Mouse (Mus musculus) lung, embryonic 16.5 days (tissue): ENCODE measurements around the gene Aldh16a1. TPM values are rescaled to one million over a fixed set of nuclear protein-coding genes. Genes with fewer than 3 reads are reported as not detected.

Experiments
- ATAC-seq: fragments of 200-750 bp; cut with Nextera tagmentation; 2 replicates; pipeline ENCODE4 v1.8.0; 2017; ENCODE audit warnings: low read depth, mild to moderate bottlenecking, moderate library complexity
- H3K27ac ChIP-seq: fragments of 300-500 bp; sonication (generic); 2 replicates; pipeline ENCODE4 v1.5.1; 2014; ENCODE audit warnings: mild to moderate bottlenecking, control low read depth, low read length
- H3K27me3 ChIP-seq: fragments of 300-500 bp; sonication (generic); 2 replicates; pipeline ENCODE4 v1.6.1; 2014; ENCODE audit warnings: low read depth, low read length, mixed read lengths; ENCODE audit not compliant: control insufficient read depth, insufficient read depth
- H3K36me3 ChIP-seq: fragments of 300-500 bp; sonication (generic); 2 replicates; pipeline ENCODE4 v1.6.1; 2014; ENCODE audit warnings: low read length; ENCODE audit not compliant: control insufficient read depth, insufficient read depth
- H3K4me1 ChIP-seq: fragments of 300-500 bp; sonication (generic); replicated peaks from 2 replicates; pipeline ENCODE4 v1.6.1; 2014; ENCODE audit warnings: low read length, mixed read lengths; ENCODE audit not compliant: control insufficient read depth, insufficient read depth
- H3K4me2 ChIP-seq: fragments of 300-500 bp; sonication (generic); 2 replicates; pipeline ENCODE4 v1.6.1; 2014; ENCODE audit warnings: low read depth, low read length, control low read depth
- H3K4me3 ChIP-seq: fragments of 300-500 bp; sonication (generic); 2 replicates; pipeline ENCODE4 v1.5.1; 2014; ENCODE audit warnings: mild to moderate bottlenecking, low read length, control low read depth
- H3K9ac ChIP-seq: fragments of 300-500 bp; sonication (generic); 2 replicates; pipeline ENCODE4 v1.6.1; 2014; ENCODE audit warnings: low read length, control low read depth
- H3K9me3 ChIP-seq: fragments of 300-500 bp; sonication (generic); 2 replicates; pipeline ENCODE4 v1.6.1; 2016; ENCODE audit warnings: low read length; ENCODE audit not compliant: control insufficient read depth
- WGBS: fragments of 180-500 bp; shearing (Covaris S2); extraction: QIAGEN DNeasy Blood & Tissue Kit; methylation state at CpG from one replicate; pipeline ENCODE4 v1.1.7; 2014; 5-methylcytosine and 5-hydroxymethylcytosine counted together
- polyA plus RNA-seq: library from polyadenylated mRNA; unstranded; fragments of >200 nt; fragmentation: Nextera tagmentation; extraction: Ambion mirVana; gene quantifications from 2 replicates; pipeline ENCODE4 v1.2.1, GENCODE M21; 2015

Aldh16a1 gene
- polyA plus RNA-seq, 1 experiment from 2014 or later, result 57.4 TPM

GRCm38 (mm10) chr7:45182199-45182601, 27.8 kb upstream of the Aldh16a1 start:
- Histone ChIP-seq H3K27ac (no peak overlapping the region), H3K27me3 (peaks cover 94% of the 10 kb centered on the region), H3K4me2 (peak overlapping the region; percentile 64), H3K4me3 (peak overlapping the region; percentile 40), H3K4me1 (peaks cover 5% of the 10 kb centered on the region), H3K9me3 (no peaks in the 10 kb centered on the region), H3K9ac (peak overlapping the region; percentile 25), H3K36me3 (no peaks in the 10 kb centered on the region)
- under 1% methylated on average over 34 of the region's 34 CpGs for WGBS
- peak; percentile 95 for ATAC-seq

DNA sequence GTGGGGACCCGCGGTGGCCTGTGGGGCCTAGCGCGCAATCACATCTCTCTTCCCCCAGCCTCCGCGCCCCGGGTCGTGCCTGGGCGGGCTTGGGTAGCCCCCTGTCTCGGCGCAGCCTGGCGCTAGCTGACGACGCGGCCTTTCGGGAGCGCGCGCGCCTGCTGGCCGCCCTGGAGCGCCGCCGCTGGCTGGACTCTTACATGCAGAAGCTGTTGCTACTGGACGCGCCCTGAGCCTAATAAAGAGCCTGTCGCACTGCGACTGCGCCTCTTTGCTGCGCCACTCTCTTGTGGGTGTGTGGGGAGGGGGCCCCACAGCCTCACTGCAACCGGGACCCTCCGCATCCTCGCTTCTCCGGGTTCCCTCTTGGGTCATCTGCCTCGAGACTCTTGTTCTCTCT, 27.2 kb upstream of the Aldh16a1 start:
- peaks cover 5% of the 10 kb centered on the region for H3K4me1 ChIP-seq
- H3K9me3 ChIP-seq, result no peaks in the 10 kb centered on the region
- no peak overlapping the region for H3K4me3 ChIP-seq
- no peak overlapping the region for H3K27ac ChIP-seq
- H3K27me3 ChIP-seq, result peaks cover 95% of the 10 kb centered on the region
- no peak overlapping the region for H3K9ac ChIP-seq
- H3K4me2 ChIP-seq, result peak overlapping the region; percentile 64; the same call in 1 of the 2 replicates
- WGBS, result 4% methylated on average over 35 of the region's 35 CpGs
- H3K36me3 ChIP-seq, result no peaks in the 10 kb centered on the region
- no peak for ATAC-seq

DNA sequence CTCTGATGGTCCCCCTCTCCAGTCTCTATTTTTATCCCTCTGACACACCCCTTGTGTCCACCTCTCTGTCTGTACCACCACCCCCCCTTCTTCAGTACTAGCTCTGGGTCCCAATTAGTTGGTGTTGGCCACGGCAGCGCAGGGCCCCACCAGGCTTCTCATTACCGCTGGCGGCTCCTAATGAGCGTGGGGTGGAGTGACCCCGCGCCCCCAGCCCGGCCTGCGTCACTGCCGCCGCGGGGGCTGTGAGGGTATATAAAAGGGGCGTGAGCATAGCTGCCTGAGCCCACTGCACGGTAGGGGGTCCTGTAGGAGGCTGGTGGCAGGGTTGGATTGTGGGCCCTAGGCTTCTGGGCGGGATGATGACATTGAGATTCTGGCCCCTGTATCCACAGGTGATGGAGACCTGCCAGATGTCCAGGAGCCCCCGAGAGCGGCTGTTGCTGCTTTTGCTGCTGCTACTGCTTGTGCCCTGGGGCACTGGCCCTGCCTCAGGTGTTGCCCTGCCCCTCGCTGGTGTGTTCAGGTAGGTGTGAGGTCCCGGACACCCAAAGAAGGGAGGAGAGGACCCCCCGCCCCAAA, 26.6 kb upstream of the Aldh16a1 start, which contains the start of gene Pth2:
Pth2 (plus strand) TSS at position 100 of the 582 bp plus-strand sequence.
- H3K27me3 ChIP-seq, result peaks cover 97% of the 10 kb centered on the region
- peak within 1 kb of the TSS; percentile 64 for H3K4me2 ChIP-seq
- 22% methylated on average over 20 of the region's 20 CpGs for WGBS
- H3K9me3 ChIP-seq, result no peaks in the 10 kb centered on the region
- H3K4me1 ChIP-seq, result peaks cover 8% of the 10 kb centered on the region
- no peaks in the 10 kb centered on the region for H3K36me3 ChIP-seq
- H3K27ac ChIP-seq, result no peak within 1 kb of the TSS
- no peak within 1 kb of the TSS for H3K9ac ChIP-seq
- no peak for ATAC-seq
- H3K4me3 ChIP-seq, result no peak within 1 kb of the TSS

- WGBS, result 28% methylated on average over 7 of the region's 7 CpGs
- no peak within 1 kb of the TSS for H3K27ac ChIP-seq
- H3K9ac ChIP-seq, result no peak within 1 kb of the TSS
- peaks cover 8% of the 10 kb centered on the region for H3K4me1 ChIP-seq
- no peak within 1 kb of the TSS for H3K4me3 ChIP-seq
- peaks cover 97% of the 10 kb centered on the region for H3K27me3 ChIP-seq
- ATAC-seq, result no peak
- H3K36me3 ChIP-seq, result no peaks in the 10 kb centered on the region
- H3K9me3 ChIP-seq, result no peaks in the 10 kb centered on the region
- H3K4me2 ChIP-seq, result no peak within 1 kb of the TSS
These were observed 25.1 kb upstream of the Aldh16a1 start, which contains the start of gene Gfy for GRCm38 (mm10) chr7:45179469-45179868. Gfy (minus strand) TSS chr7:45179569.

DNA sequence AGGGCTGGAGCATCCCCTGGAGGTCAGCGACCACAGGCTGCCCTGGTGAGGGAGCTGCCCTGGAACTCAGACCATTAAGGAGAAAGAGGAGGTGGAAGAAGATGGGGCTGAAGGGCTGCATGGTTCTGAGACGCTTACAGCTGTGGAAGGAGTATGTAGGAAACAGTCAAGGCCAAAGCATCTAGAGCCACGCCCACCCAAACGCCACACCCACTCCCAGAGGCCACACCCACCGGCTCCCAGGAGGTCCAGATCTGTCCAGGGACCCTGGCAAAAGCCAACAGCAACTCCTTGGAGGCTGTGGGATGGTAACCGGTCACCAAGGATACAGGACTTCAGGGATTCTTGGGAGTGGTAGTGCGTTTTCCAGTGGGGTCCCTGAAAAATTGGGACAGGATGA, 24.2 kb upstream of the Aldh16a1 start:
- Histone ChIP-seq H3K4me3 (no peak overlapping the region), H3K4me1 (peaks cover 8% of the 10 kb centered on the region), H3K27ac (no peak overlapping the region), H3K9me3 (no peaks in the 10 kb centered on the region), H3K27me3 (peaks cover 94% of the 10 kb centered on the region), H3K4me2 (no peak overlapping the region), H3K9ac (no peak overlapping the region), H3K36me3 (no peaks in the 10 kb centered on the region)
- WGBS, result 21% methylated on average over 7 of the region's 7 CpGs
- ATAC-seq, result no peak

DNA sequence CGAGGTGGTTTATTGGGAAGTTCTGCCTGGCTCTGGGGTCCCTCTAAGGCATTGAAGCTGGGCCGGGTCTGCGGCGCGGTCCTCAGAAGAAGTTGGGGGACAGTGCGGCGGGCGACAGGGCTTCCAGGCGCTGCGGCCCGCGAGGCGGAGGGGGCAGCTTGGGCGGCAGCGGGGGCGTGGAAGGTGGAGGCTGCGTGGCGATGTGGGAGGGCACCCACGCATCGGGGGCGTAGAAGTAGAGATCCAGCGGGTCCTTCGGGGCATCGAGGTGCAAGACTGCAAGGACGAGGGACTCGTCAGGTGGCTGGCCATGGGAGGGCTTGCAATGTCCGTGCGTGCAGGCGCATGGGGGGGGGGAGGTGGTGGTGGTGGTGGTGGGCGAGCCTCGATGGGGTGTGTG, 22.0 kb upstream of the Aldh16a1 start:
- Histone ChIP-seq H3K9ac (no peak overlapping the region), H3K4me3 (no peak overlapping the region), H3K4me1 (0 out of 2 replicates have a peak, but pooled peaks cover 3% of the 10 kb centered on the region), H3K9me3 (no peaks in the 10 kb centered on the region), H3K27me3 (peaks cover 74% of the 10 kb centered on the region), H3K36me3 (no peaks in the 10 kb centered on the region), H3K27ac (no peak overlapping the region), H3K4me2 (no peak overlapping the region)
- ATAC-seq, result no peak
- WGBS, result 2% methylated on average over 26 of the region's 31 CpGs

GRCm38 (mm10) chr7:45175929-45176328, 21.5 kb upstream of the Aldh16a1 start:
- peaks cover 74% of the 10 kb centered on the region for H3K27me3 ChIP-seq
- H3K9me3 ChIP-seq, result no peaks in the 10 kb centered on the region
- H3K9ac ChIP-seq, result no peak overlapping the region
- no peaks in the 10 kb centered on the region for H3K36me3 ChIP-seq
- ATAC-seq, result no peak
- no peak overlapping the region for H3K27ac ChIP-seq
- no peak overlapping the region for H3K4me3 ChIP-seq
- H3K4me1 ChIP-seq, result 0 out of 2 replicates have a peak, but pooled peaks cover 3% of the 10 kb centered on the region
- whole genome bisulfite sequencing, result under 1% methylated on average over 23 of the region's 23 CpGs
- H3K4me2 ChIP-seq, result no peak overlapping the region

DNA sequence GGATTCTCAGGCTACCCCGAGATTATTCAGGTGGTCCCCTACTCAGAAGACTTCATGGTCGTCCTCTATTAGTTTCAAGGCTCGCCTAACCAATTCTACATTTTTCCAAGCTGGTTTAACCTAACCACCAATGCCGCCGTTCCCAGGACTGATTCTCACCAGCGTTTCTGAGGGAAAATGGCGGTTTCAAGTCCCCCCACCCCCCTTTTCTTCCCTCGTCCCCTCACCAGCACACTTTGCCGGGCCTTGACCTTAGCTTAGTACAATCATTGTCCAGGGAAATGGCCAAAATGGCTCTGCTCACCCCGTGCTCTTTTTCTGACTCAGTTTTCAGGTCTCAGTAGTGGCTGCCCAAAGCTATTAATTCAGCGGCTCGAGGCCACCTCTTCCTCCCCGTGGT, 21.0 kb upstream of the Aldh16a1 start:
- 0 out of 2 replicates have a peak, but pooled peaks cover 3% of the 10 kb centered on the region for H3K4me1 ChIP-seq
- H3K27ac ChIP-seq, result no peak overlapping the region
- H3K4me2 ChIP-seq, result no peak overlapping the region
- H3K36me3 ChIP-seq, result no peaks in the 10 kb centered on the region
- no peak for ATAC-seq
- peaks cover 3% of the 10 kb centered on the region for H3K9me3 ChIP-seq
- 2% methylated on average over 13 of the region's 13 CpGs for WGBS
- no peak overlapping the region for H3K4me3 ChIP-seq
- H3K27me3 ChIP-seq, result peaks cover 73% of the 10 kb centered on the region
- H3K9ac ChIP-seq, result no peak overlapping the region

DNA sequence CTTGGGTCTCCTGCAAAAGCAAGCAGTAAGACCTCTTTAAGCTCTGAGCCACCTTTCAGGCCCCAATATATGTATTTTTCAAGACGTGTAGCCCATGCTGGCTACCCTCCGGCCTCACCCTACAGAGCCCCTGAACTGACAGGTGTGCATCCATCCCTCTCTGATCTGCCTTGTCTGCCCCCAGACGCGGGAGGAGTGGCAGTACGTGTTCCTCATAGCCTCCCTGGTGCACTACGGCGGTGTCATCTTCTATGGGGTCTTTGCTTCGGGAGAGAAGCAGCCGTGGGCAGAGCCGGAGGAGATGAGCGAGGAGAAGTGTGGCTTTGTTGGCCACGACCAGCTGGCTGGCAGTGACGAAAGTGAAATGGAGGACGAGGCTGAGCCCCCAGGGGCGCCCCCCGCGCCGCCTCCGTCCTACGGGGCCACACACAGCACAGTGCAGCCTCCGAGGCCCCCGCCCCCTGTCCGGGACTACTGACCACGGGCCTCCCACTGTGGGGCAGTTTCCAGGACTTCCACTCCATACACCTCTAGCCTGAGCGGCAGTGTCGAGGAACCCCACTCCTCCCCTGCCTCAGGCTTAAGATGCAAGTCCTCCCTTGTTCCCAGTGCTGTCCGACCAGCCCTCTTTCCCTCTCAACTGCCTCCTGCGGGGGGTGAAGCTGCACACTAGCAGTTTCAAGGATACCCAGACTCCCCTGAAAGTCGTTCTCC, 20.3 kb upstream of the Aldh16a1 start:
- Histone ChIP-seq H3K27ac (no peak overlapping the region), H3K36me3 (no peaks in the 10 kb centered on the region), H3K4me2 (no peak overlapping the region), H3K9ac (no peak overlapping the region), H3K9me3 (peaks cover 10% of the 10 kb centered on the region), H3K4me1 (0 out of 2 replicates have a peak, but pooled peaks cover 3% of the 10 kb centered on the region), H3K27me3 (peaks cover 68% of the 10 kb centered on the region), H3K4me3 (peak overlapping the region; percentile 9; the same call in 1 of the 2 replicates)
- peak; percentile 15; the same call in 1 of the 2 replicates for ATAC-seq
- WGBS, result 4% methylated on average over 29 of the region's 29 CpGs
